Mouse (Mus musculus): ENCODE results near the gene Nkain2.

DNA sequence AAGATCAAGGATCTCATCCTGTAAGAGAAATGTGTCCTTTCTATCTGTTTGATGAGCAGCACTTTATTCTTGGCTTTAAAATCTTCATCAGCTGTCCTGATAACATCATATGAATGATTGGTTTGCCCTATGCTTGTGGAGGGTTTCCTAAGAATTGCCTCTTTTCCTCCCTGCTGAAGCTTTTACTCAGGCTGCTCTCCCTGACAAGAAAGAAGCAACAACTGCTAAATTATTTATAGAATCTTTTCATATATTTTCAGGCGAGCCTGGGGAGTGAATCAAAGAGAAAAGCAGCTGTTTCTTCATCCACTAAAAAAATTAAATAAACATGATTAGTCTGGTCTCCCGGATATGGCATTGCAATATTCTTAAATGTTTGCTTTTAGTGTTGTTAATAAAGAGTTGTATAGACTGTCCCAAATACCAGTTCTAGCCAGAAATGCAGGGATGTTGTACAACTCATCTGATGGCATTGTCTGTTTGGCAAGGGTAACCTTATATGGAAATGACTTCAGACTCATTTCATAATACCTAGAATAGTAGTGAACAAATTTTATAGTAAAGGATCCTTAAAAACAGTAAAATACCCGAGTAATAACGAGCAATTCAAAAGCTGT is 646.9 kb downstream of the Nkain2 start:
- TF ChIP-seq CTCF (IDR thresholded peaks at IDR 0.05; ENCODE audit: control insufficient read depth, insufficient read depth, low read length) = no peak
- no peak for TF ChIP-seq POLR2A (IDR thresholded peaks at IDR 0.05; ENCODE audit: borderline replicate concordance, control insufficient read depth, low read depth, low read length)

All from bone marrow, adult 2 months (tissue).